Mouse (Mus musculus) E14TG2a.4 (cell line): ENCODE measurements around the gene Xirp1.

Source experiments
- CTCF ChIP-seq: conservative IDR thresholded peaks from 2 replicates; pipeline ENCODE4 v1.5.1; 2014; ENCODE audit warnings: low read length
- POU5F1 ChIP-seq: IDR thresholded peaks from 2 replicates; pipeline ENCODE4 v1.6.1; 2014; ENCODE audit warnings: low read length, borderline replicate concordance

- TF ChIP-seq CTCF (no peak), POU5F1 (no peak)
Measured at GRCm38 (mm10) chr9:119964206-119964605, 59.2 kb downstream of the Xirp1 start.
